Mouse (Mus musculus) olfactory bulb, adult 2 months (tissue): ENCODE results near the gene Prr5l.

Experiments
- CTCF ChIP-seq: fragments of 200-500 bp; IDR thresholded peaks from 2 replicates; pipeline ENCODE4 v1.5.1; 2012; ENCODE audit warnings: low read depth, mild to moderate bottlenecking, low read length, moderate library complexity; ENCODE audit not compliant: insufficient read depth
- POLR2A ChIP-seq: fragments of 200-500 bp; IDR thresholded peaks from 2 replicates; pipeline ENCODE4 v1.6.1; 2012; ENCODE audit warnings: mild to moderate bottlenecking, low read depth, low read length, moderate library complexity; ENCODE audit not compliant: insufficient read depth

DNA sequence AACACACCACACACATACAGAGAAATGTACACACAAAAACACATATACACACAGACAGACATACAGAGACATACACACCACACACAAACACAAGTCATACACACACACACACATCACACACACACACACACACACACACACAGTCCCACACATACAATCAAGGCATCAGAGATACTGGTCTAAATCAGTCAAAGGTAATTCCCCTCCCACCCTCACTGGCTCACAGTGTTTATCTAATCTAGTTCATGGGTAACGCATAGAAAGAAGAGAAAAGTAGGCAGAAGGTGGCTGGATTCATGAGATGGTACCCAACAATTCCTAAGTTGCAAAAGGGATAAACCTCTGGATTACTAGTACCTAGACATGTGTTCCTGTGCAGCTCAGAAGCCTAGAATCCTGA lies 120.9 kb downstream of the Prr5l start:
- TF ChIP-seq CTCF (no peak), POLR2A (no peak)
